9 mouse cellular contexts compared by ENCODE assay signal in genomic region chr10:80935698-80936097, GRCm38 (mm10). TPM values are rescaled to one million over a fixed set of nuclear protein-coding genes. Genes with fewer than 3 reads are reported as not detected.
DNase-seq lines count a peak whose midpoint lies in the region; ATAC-seq and TF ChIP-seq lines count a peak whose summit lies in the region.
"Had no signal": no experiment of that assay in that cellular context is flagged by ENCODE, and none has a peak within 500 bp of the region (broad histone marks: within the 10 kb centered on the region; RNA-seq: fewer than 3 reads in every experiment).

No protein-coding gene starts in this region.

- peak overlapping the region; percentile 77 for H3K9ac ChIP-seq in heart, embryonic 16.5 days (ENCODE audit: low read length)
- H3K9ac ChIP-seq in hindbrain, embryonic 16.5 days (ENCODE audit: low read depth, low read length), result peak overlapping the region; percentile 52
- H3K9ac ChIP-seq in midbrain, postnatal 0 days (replicated peaks; ENCODE audit: low read length, poor library complexity, severe bottlenecking), result no peak overlapping the region; the same call in 1 of the 2 replicates

- H3K4me3 ChIP-seq in heart, embryonic 16.5 days (ENCODE audit: low read length), result peak overlapping the region; percentile 51
- peak overlapping the region; percentile 59 for H3K4me3 ChIP-seq in embryonic facial prominence, embryonic 10.5 days
- peak overlapping the region; percentile 25 for H3K4me3 ChIP-seq in hindbrain, embryonic 16.5 days (ENCODE audit: low read length)
- H3K4me3 ChIP-seq in midbrain, postnatal 0 days (ENCODE audit: low read depth, low read length), result peak overlapping the region; percentile 10; the same call in 1 of the 2 replicates

- no peaks in the 10 kb centered on the region for H3K27me3 ChIP-seq in heart, embryonic 16.5 days (ENCODE audit: control insufficient read depth, insufficient read depth, low read length)
- peaks cover 93% of the 10 kb centered on the region for H3K27me3 ChIP-seq in embryonic facial prominence, embryonic 10.5 days (replicated peaks; ENCODE audit: low read depth, poor library complexity, severe bottlenecking)
- peaks cover 21% of the 10 kb centered on the region for H3K27me3 ChIP-seq in hindbrain, embryonic 16.5 days (replicated peaks; ENCODE audit: control insufficient read depth, insufficient read depth, low read length)
- peaks cover 55% of the 10 kb centered on the region for H3K27me3 ChIP-seq in midbrain, postnatal 0 days (ENCODE audit: insufficient read depth, low read length)

- H3K4me1 ChIP-seq in heart, embryonic 16.5 days (ENCODE audit: control insufficient read depth, insufficient read depth, low read length), result peaks cover 75% of the 10 kb centered on the region
- H3K4me1 ChIP-seq in embryonic facial prominence, embryonic 10.5 days, result peaks cover 97% of the 10 kb centered on the region
- peaks cover 69% of the 10 kb centered on the region for H3K4me1 ChIP-seq in hindbrain, embryonic 16.5 days (ENCODE audit: control insufficient read depth, insufficient read depth, low read depth, low read length)
- H3K4me1 ChIP-seq in midbrain, postnatal 0 days (ENCODE audit: insufficient read depth, low read length), result peaks cover 24% of the 10 kb centered on the region

- no peaks in the 10 kb centered on the region for H3K36me3 ChIP-seq in heart, embryonic 16.5 days (ENCODE audit: control insufficient read depth, insufficient read depth)
- H3K36me3 ChIP-seq in embryonic facial prominence, embryonic 10.5 days (replicated peaks), result no peaks in the 10 kb centered on the region
- H3K36me3 ChIP-seq in hindbrain, embryonic 16.5 days (ENCODE audit: control insufficient read depth, insufficient read depth, low read length), result no peaks in the 10 kb centered on the region
- H3K36me3 ChIP-seq in midbrain, postnatal 0 days (ENCODE audit: insufficient read depth, low read length), result no peaks in the 10 kb centered on the region

- 10% methylated on average over 17 of the region's 17 CpGs for WGBS in heart, embryonic 16.5 days
- 5% methylated on average over 17 of the region's 17 CpGs for WGBS in embryonic facial prominence, embryonic 10.5 days
- 3% methylated on average over 17 of the region's 17 CpGs for WGBS in hindbrain, embryonic 16.5 days
- WGBS in midbrain, postnatal 0 days, result 8% methylated on average over 17 of the region's 17 CpGs

- DNase-seq in heart, postnatal 10 days, result no peak
- DNase-seq in embryonic facial prominence, embryonic 10.5 days (ENCODE audit: low spot score), result peak; percentile 56
- DNase-seq in midbrain, postnatal 0 days (ENCODE audit: low spot score), result no peak
- no peak for DNase-seq in left cerebral cortex, adult 8-10 months (ENCODE audit: low spot score in 2 of 2)
- no peak for DNase-seq in frontal cortex, adult 2 months (ENCODE audit: extremely low spot score in 1 of 2, low spot score in 1 of 2)
- DNase-seq in left cerebral cortex, adult 18-20 months (ENCODE audit: low spot score in 2 of 2), result no peak
- DNase-seq: cerebellum, adult 2 months had no signal

- H3K4me2 ChIP-seq in heart, embryonic 16.5 days (ENCODE audit: low read depth, low read length), result peak overlapping the region; percentile 76
- peak overlapping the region; percentile 58 for H3K4me2 ChIP-seq in hindbrain, embryonic 16.5 days (ENCODE audit: low read length)
- H3K4me2 ChIP-seq in midbrain, postnatal 0 days (ENCODE audit: low read depth, low read length, poor library complexity, severe bottlenecking), result peak overlapping the region; percentile 39

- TF ChIP-seq CTCF in midbrain, postnatal 0 days (IDR thresholded peaks at IDR 0.05), result no peak

- H3K9me3 ChIP-seq in heart, embryonic 16.5 days (replicated peaks; ENCODE audit: control insufficient read depth, low read length), result no peaks in the 10 kb centered on the region
- H3K9me3 ChIP-seq in embryonic facial prominence, embryonic 10.5 days, result no peaks in the 10 kb centered on the region
- no peaks in the 10 kb centered on the region for H3K9me3 ChIP-seq in hindbrain, embryonic 16.5 days (ENCODE audit: control insufficient read depth, low read length)
- no peaks in the 10 kb centered on the region for H3K9me3 ChIP-seq in midbrain, postnatal 0 days (ENCODE audit: low read length)

- peak overlapping the region; percentile 77 for H3K27ac ChIP-seq in heart, embryonic 16.5 days (ENCODE audit: low read length)
- peak overlapping the region; percentile 87 for H3K27ac ChIP-seq in embryonic facial prominence, embryonic 10.5 days (replicated peaks)
- H3K27ac ChIP-seq in hindbrain, embryonic 16.5 days (ENCODE audit: low read depth, low read length), result peak overlapping the region; percentile 46
- H3K27ac ChIP-seq in midbrain, postnatal 0 days (ENCODE audit: low read depth, low read length), result no peak overlapping the region

- intact Hi-C loops in heart, postnatal 10 days (cut with DNase I), result no loop called here

- no peak for ATAC-seq in heart, embryonic 16.5 days (replicated peaks; ENCODE audit: extremely low read depth, insufficient read depth, low FRiP score)
- no peak for ATAC-seq in hindbrain, embryonic 16.5 days
- no peak for ATAC-seq in midbrain, postnatal 0 days (ENCODE audit: low FRiP score)

RNA-seq across cellular contexts. Expression of gene Gadd45b, which starts 5.8 kb away (rescaled TPM):
- 33.6 and 34.3 TPM in 2 replicates for polyA plus RNA-seq in heart, embryonic 16.5 days (2015; fragmentation: Nextera tagmentation; extraction: Ambion mirVana)
- 10 to 100 TPM; 11.5 to 18.3 TPM for total RNA-seq in heart, postnatal 10 days (2021)
- polyA plus RNA-seq in embryonic facial prominence, embryonic 10.5 days (2016; fragmentation: Nextera tagmentation; extraction: Ambion mirVana), result 6.5 and 6.8 TPM in 2 replicates
- polyA plus RNA-seq in hindbrain, embryonic 16.5 days (2015; fragmentation: Nextera tagmentation; extraction: Ambion mirVana), result 8.0 and 9.0 TPM in 2 replicates
- total RNA-seq in midbrain, postnatal 0 days (2014; rRNA removed), result 3.5 and 7.3 TPM in 2 replicates
- polyA plus RNA-seq in midbrain, postnatal 0 days (2015; fragmentation: Nextera tagmentation; extraction: Ambion mirVana), result 5.0 and 6.4 TPM in 2 replicates
- total RNA-seq in left cerebral cortex, adult 8-10 months (2022), result 10 to 100 TPM; 13.8 to 24.0 (median 20.6) TPM
- polyA plus RNA-seq in frontal cortex, adult 2 months (2012; rRNA removed), result 20.7 and 26.0 TPM in 2 replicates
- 10 to 100 TPM; 25.1 to 38.3 TPM for total RNA-seq in left cerebral cortex, adult 18-20 months (2021)

RNA-seq across cellular contexts. Expression of gene Lmnb2, which starts 17.7 kb away (rescaled TPM):
- 27.5 and 30.0 TPM in 2 replicates for polyA plus RNA-seq in heart, embryonic 16.5 days (2015; fragmentation: Nextera tagmentation; extraction: Ambion mirVana)
- 10 to 100 TPM; 10.2 to 11.9 TPM for total RNA-seq in heart, postnatal 10 days (2021)
- 82.7 and 83.1 TPM in 2 replicates for polyA plus RNA-seq in embryonic facial prominence, embryonic 10.5 days (2016; fragmentation: Nextera tagmentation; extraction: Ambion mirVana)
- 36.6 and 41.9 TPM in 2 replicates for polyA plus RNA-seq in hindbrain, embryonic 16.5 days (2015; fragmentation: Nextera tagmentation; extraction: Ambion mirVana)
- 40.2 and 47.3 TPM in 2 replicates for total RNA-seq in midbrain, postnatal 0 days (2014; rRNA removed)
- 22.6 and 22.7 TPM in 2 replicates for polyA plus RNA-seq in midbrain, postnatal 0 days (2015; fragmentation: Nextera tagmentation; extraction: Ambion mirVana)
- total RNA-seq in left cerebral cortex, adult 8-10 months (2022), result 10 to 100 TPM; 17.6 to 21.2 (median 20.1) TPM
- 24.3 and 25.9 TPM in 2 replicates for polyA plus RNA-seq in frontal cortex, adult 2 months (2012; rRNA removed)
- 10 to 100 TPM; 20.0 to 20.1 TPM for total RNA-seq in left cerebral cortex, adult 18-20 months (2021)

RNA-seq across cellular contexts. Expression of gene Timm13, which starts 34.9 kb away (rescaled TPM):
- 286 and 289 TPM in 2 replicates for polyA plus RNA-seq in heart, embryonic 16.5 days (2015; fragmentation: Nextera tagmentation; extraction: Ambion mirVana)
- total RNA-seq in heart, postnatal 10 days (2021), result 100 to 1,000 TPM; 163 to 175 TPM
- polyA plus RNA-seq in embryonic facial prominence, embryonic 10.5 days (2016; fragmentation: Nextera tagmentation; extraction: Ambion mirVana), result 349 and 359 TPM in 2 replicates
- polyA plus RNA-seq in hindbrain, embryonic 16.5 days (2015; fragmentation: Nextera tagmentation; extraction: Ambion mirVana), result 314 and 364 TPM in 2 replicates
- 153 and 267 TPM in 2 replicates for total RNA-seq in midbrain, postnatal 0 days (2014; rRNA removed)
- 362 and 384 TPM in 2 replicates for polyA plus RNA-seq in midbrain, postnatal 0 days (2015; fragmentation: Nextera tagmentation; extraction: Ambion mirVana)
- 100 to 1,000 TPM; 106 to 147 (median 124) TPM for total RNA-seq in left cerebral cortex, adult 8-10 months (2022)
- polyA plus RNA-seq in frontal cortex, adult 2 months (2012; rRNA removed), result 192 and 231 TPM in 2 replicates
- 100 to 1,000 TPM; 131 to 136 TPM for total RNA-seq in left cerebral cortex, adult 18-20 months (2021)
